Mouse (Mus musculus): Measurements from ENCODE around the gene Ero1l.

DNA sequence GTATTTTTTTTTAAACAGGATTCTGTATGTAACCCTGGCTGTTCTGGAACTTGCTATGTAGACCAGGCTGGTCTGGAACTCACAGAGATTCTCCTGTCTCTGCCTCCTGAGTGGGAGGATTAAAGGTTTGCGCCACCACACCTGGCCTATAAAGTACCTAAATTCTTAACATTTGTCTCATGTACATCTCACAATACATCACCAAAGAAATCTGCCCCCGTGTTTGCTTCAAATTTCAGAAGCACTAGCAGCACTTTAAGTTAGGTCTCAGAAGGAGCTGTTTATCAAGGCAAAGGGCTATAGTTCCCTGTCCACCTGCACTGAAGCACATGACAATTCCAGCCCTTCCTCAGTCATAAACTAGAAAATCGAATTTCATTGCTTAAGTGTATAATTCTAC lies 36.5 kb downstream of the Ero1l start:
- TF ChIP-seq POLR2A (IDR thresholded peaks at IDR 0.05; ENCODE audit: control insufficient read depth, extremely low read depth, insufficient read depth, low read length, poor library complexity) = no peak
- no peak for TF ChIP-seq CTCF (IDR thresholded peaks at IDR 0.05; ENCODE audit: borderline replicate concordance, control insufficient read depth, extremely low read depth, insufficient read depth, low read length, poor library complexity)

Data from thymus, adult 2 months (tissue).